Mouse (Mus musculus): ENCODE measurements around the gene Cstb.

- TF ChIP-seq CTCF (conservative IDR thresholded peaks at IDR 0.05; ENCODE audit: low read length) (no peak), NANOG (IDR thresholded peaks at IDR 0.05; ENCODE audit: borderline replicate concordance, low read length) (no peak)
These were observed 23.1 kb upstream of the Cstb start for GRCm38 (mm10) chr10:78402301-78402922.

All from E14TG2a.4 (cell line).